Mouse (Mus musculus) ovary, postnatal 14 days (tissue): ENCODE measurements around the gene Rpl23.

Experiments
- DNase-seq: peaks from one replicate; pipeline ENCODE4 v3.0.0; 2022; ENCODE audit warnings: low spot score

The Rpl23 gene

GRCm38 (mm10) chr11:97813746-97814515, 31.7 kb upstream of the Rpl23 start:
- DNase-seq = no peak

GRCm38 (mm10) chr11:97813085-97813484, 30.8 kb upstream of the Rpl23 start:
- no peak for DNase-seq

- no peak for DNase-seq
Observed at GRCm38 (mm10) chr11:97812491-97812921, 30.3 kb upstream of the Rpl23 start.

- no peak for DNase-seq
Observed at GRCm38 (mm10) chr11:97811569-97812362, 29.5 kb upstream of the Rpl23 start.

GRCm38 (mm10) chr11:97810970-97811369, 28.7 kb upstream of the Rpl23 start:
- DNase-seq = no peak

GRCm38 (mm10) chr11:97810356-97810755, 28.1 kb upstream of the Rpl23 start:
- no peak for DNase-seq

- DNase-seq = no peak
Observed at GRCm38 (mm10) chr11:97809235-97810121, 27.2 kb upstream of the Rpl23 start.

GRCm38 (mm10) chr11:97808621-97809234, 26.5 kb upstream of the Rpl23 start:
- no peak for DNase-seq

GRCm38 (mm10) chr11:97808093-97808492, 25.9 kb upstream of the Rpl23 start:
- DNase-seq = no peak

GRCm38 (mm10) chr11:97807626-97808025, 25.4 kb upstream of the Rpl23 start:
- DNase-seq = no peak

GRCm38 (mm10) chr11:97806613-97806964, 24.4 kb upstream of the Rpl23 start:
- DNase-seq = no peak

- DNase-seq = no peak
Observed at GRCm38 (mm10) chr11:97805662-97806612, 23.7 kb upstream of the Rpl23 start.

GRCm38 (mm10) chr11:97804841-97805661, 22.8 kb upstream of the Rpl23 start:
- no peak for DNase-seq

- DNase-seq = no peak
Observed at GRCm38 (mm10) chr11:97803847-97804246, 21.6 kb upstream of the Rpl23 start.

GRCm38 (mm10) chr11:97802495-97802894, 20.3 kb upstream of the Rpl23 start:
- no peak for DNase-seq

- no peak for DNase-seq
Observed at GRCm38 (mm10) chr11:97802194-97802470, 19.9 kb upstream of the Rpl23 start.

GRCm38 (mm10) chr11:97801409-97802193, 19.4 kb upstream of the Rpl23 start:
- no peak for DNase-seq

GRCm38 (mm10) chr11:97800691-97801408, 18.6 kb upstream of the Rpl23 start:
- DNase-seq = no peak
